Mouse (Mus musculus): ENCODE data around the gene 0610030E20Rik. TPM values are rescaled to one million over a fixed set of nuclear protein-coding genes. Genes with fewer than 3 reads are reported as not detected.

Gene 0610030E20Rik
- polyA plus RNA-seq, 1 experiment from 2014 or later, result 25.9 TPM

GRCm38 (mm10) chr6:72371571-72371970 is 24.5 kb downstream of the 0610030E20Rik start:
- no peaks in the 10 kb centered on the region for H3K9me3 ChIP-seq (replicated peaks; ENCODE audit: control insufficient read depth, low read length)
- no peak overlapping the region for H3K4me2 ChIP-seq (ENCODE audit: low read depth, low read length)
- ATAC-seq (ENCODE audit: insufficient read depth, low FRiP score), result 0 out of 2 replicates have a peak, but pooled peaks have one; percentile 10
- no peak overlapping the region for H3K4me3 ChIP-seq (replicated peaks; ENCODE audit: low read length)
- 18% methylated on average over 1 of the region's 1 CpGs for WGBS
- H3K36me3 ChIP-seq (ENCODE audit: control insufficient read depth, insufficient read depth, low read length), result no peaks in the 10 kb centered on the region
- no peaks in the 10 kb centered on the region for H3K27me3 ChIP-seq (ENCODE audit: control insufficient read depth, insufficient read depth, low read length)
- H3K27ac ChIP-seq (ENCODE audit: low read length), result peak overlapping the region; percentile 86
- H3K4me1 ChIP-seq (ENCODE audit: control insufficient read depth, insufficient read depth, low read length), result peaks cover 24% of the 10 kb centered on the region
- H3K9ac ChIP-seq (ENCODE audit: low read length), result peak overlapping the region; percentile 58; the same call in 1 of the 2 replicates

GRCm38 (mm10) chr6:72373184-72373583 is 26.1 kb downstream of the 0610030E20Rik start:
- WGBS, result 67% methylated on average over 4 of the region's 4 CpGs
- Histone ChIP-seq H3K27ac (ENCODE audit: low read length) (no peak overlapping the region), H3K4me2 (ENCODE audit: low read depth, low read length) (no peak overlapping the region), H3K4me3 (replicated peaks; ENCODE audit: low read length) (no peak overlapping the region), H3K4me1 (ENCODE audit: control insufficient read depth, insufficient read depth, low read length) (peaks cover 24% of the 10 kb centered on the region), H3K27me3 (ENCODE audit: control insufficient read depth, insufficient read depth, low read length) (no peaks in the 10 kb centered on the region), H3K9ac (ENCODE audit: low read length) (no peak overlapping the region), H3K9me3 (replicated peaks; ENCODE audit: control insufficient read depth, low read length) (no peaks in the 10 kb centered on the region), H3K36me3 (ENCODE audit: control insufficient read depth, insufficient read depth, low read length) (no peaks in the 10 kb centered on the region)
- ATAC-seq (ENCODE audit: insufficient read depth, low FRiP score), result no peak

- no peak overlapping the region for H3K27ac ChIP-seq (ENCODE audit: low read length)
- no peak overlapping the region for H3K4me2 ChIP-seq (ENCODE audit: low read depth, low read length)
- no peak overlapping the region for H3K4me3 ChIP-seq (replicated peaks; ENCODE audit: low read length)
- WGBS, result 49% methylated on average over 7 of the region's 7 CpGs
- no peak overlapping the region for H3K9ac ChIP-seq (ENCODE audit: low read length)
- no peaks in the 10 kb centered on the region for H3K9me3 ChIP-seq (replicated peaks; ENCODE audit: control insufficient read depth, low read length)
- no peaks in the 10 kb centered on the region for H3K36me3 ChIP-seq (ENCODE audit: control insufficient read depth, insufficient read depth, low read length)
- ATAC-seq (ENCODE audit: insufficient read depth, low FRiP score), result no peak; the same call in 1 of the 2 replicates
- H3K4me1 ChIP-seq (ENCODE audit: control insufficient read depth, insufficient read depth, low read length), result peaks cover 24% of the 10 kb centered on the region
- no peaks in the 10 kb centered on the region for H3K27me3 ChIP-seq (ENCODE audit: control insufficient read depth, insufficient read depth, low read length)
Measured at GRCm38 (mm10) chr6:72374206-72374605, 27.1 kb downstream of the 0610030E20Rik start.

- Histone ChIP-seq H3K4me1 (ENCODE audit: control insufficient read depth, insufficient read depth, low read length) (peaks cover 24% of the 10 kb centered on the region), H3K9ac (ENCODE audit: low read length) (no peak overlapping the region), H3K27me3 (ENCODE audit: control insufficient read depth, insufficient read depth, low read length) (no peaks in the 10 kb centered on the region), H3K4me2 (ENCODE audit: low read depth, low read length) (no peak overlapping the region), H3K4me3 (replicated peaks; ENCODE audit: low read length) (no peak overlapping the region), H3K9me3 (replicated peaks; ENCODE audit: control insufficient read depth, low read length) (no peaks in the 10 kb centered on the region), H3K36me3 (ENCODE audit: control insufficient read depth, insufficient read depth, low read length) (no peaks in the 10 kb centered on the region), H3K27ac (ENCODE audit: low read length) (no peak overlapping the region)
- 65% methylated on average over 15 of the region's 15 CpGs for WGBS
- ATAC-seq (ENCODE audit: insufficient read depth, low FRiP score), result no peak
Measured at GRCm38 (mm10) chr6:72374820-72375563, 27.9 kb downstream of the 0610030E20Rik start.

- H3K4me2 ChIP-seq (ENCODE audit: low read depth, low read length), result no peak overlapping the region; the same call in 1 of the 2 replicates
- no peak overlapping the region for H3K9ac ChIP-seq (ENCODE audit: low read length)
- peaks cover 8% of the 10 kb centered on the region; the same call in 1 of the 2 replicates for H3K4me1 ChIP-seq (ENCODE audit: control insufficient read depth, insufficient read depth, low read length)
- ATAC-seq (ENCODE audit: insufficient read depth, low FRiP score), result no peak
- H3K9me3 ChIP-seq (replicated peaks; ENCODE audit: control insufficient read depth, low read length), result no peaks in the 10 kb centered on the region
- no peaks in the 10 kb centered on the region for H3K36me3 ChIP-seq (ENCODE audit: control insufficient read depth, insufficient read depth, low read length)
- no peaks in the 10 kb centered on the region for H3K27me3 ChIP-seq (ENCODE audit: control insufficient read depth, insufficient read depth, low read length)
- no peak overlapping the region for H3K27ac ChIP-seq (ENCODE audit: low read length)
- WGBS, result 86% methylated on average over 8 of the region's 8 CpGs
- H3K4me3 ChIP-seq (replicated peaks; ENCODE audit: low read length), result no peak overlapping the region
Measured at GRCm38 (mm10) chr6:72378510-72379234, 31.6 kb downstream of the 0610030E20Rik start.

GRCm38 (mm10) chr6:72379377-72380130 is 32.4 kb downstream of the 0610030E20Rik start:
- H3K27ac ChIP-seq (ENCODE audit: low read length), result peak overlapping the region; percentile 56
- peak overlapping the region; percentile 62 for H3K4me3 ChIP-seq (replicated peaks; ENCODE audit: low read length)
- no peaks in the 10 kb centered on the region for H3K36me3 ChIP-seq (ENCODE audit: control insufficient read depth, insufficient read depth, low read length)
- no peak for ATAC-seq (ENCODE audit: insufficient read depth, low FRiP score)
- peak overlapping the region; percentile 65 for H3K4me2 ChIP-seq (ENCODE audit: low read depth, low read length)
- no peaks in the 10 kb centered on the region for H3K9me3 ChIP-seq (replicated peaks; ENCODE audit: control insufficient read depth, low read length)
- 47% methylated on average over 7 of the region's 7 CpGs for WGBS
- peaks cover 3% of the 10 kb centered on the region; the same call in 1 of the 2 replicates for H3K4me1 ChIP-seq (ENCODE audit: control insufficient read depth, insufficient read depth, low read length)
- no peaks in the 10 kb centered on the region for H3K27me3 ChIP-seq (ENCODE audit: control insufficient read depth, insufficient read depth, low read length)
- peak overlapping the region; percentile 81 for H3K9ac ChIP-seq (ENCODE audit: low read length)

GRCm38 (mm10) chr6:72380131-72380770 is 33.1 kb downstream of the 0610030E20Rik start, which contains the start of gene Vamp5:
Gene Vamp5 (minus strand): TSS chr6:72380468.
- Histone ChIP-seq H3K4me2 (ENCODE audit: low read depth, low read length) (peak within 1 kb of the TSS; percentile 65), H3K9ac (ENCODE audit: low read length) (peak within 1 kb of the TSS; percentile 81), H3K27me3 (ENCODE audit: control insufficient read depth, insufficient read depth, low read length) (no peaks in the 10 kb centered on the region), H3K4me1 (ENCODE audit: control insufficient read depth, insufficient read depth, low read length) (no peaks in the 10 kb centered on the region), H3K4me3 (replicated peaks; ENCODE audit: low read length) (peak within 1 kb of the TSS; percentile 62), H3K9me3 (replicated peaks; ENCODE audit: control insufficient read depth, low read length) (no peaks in the 10 kb centered on the region), H3K36me3 (ENCODE audit: control insufficient read depth, insufficient read depth, low read length) (peaks cover 4% of the 10 kb centered on the region; the same call in 1 of the 2 replicates), H3K27ac (ENCODE audit: low read length) (peak within 1 kb of the TSS; percentile 56)
- peak; percentile 89 for ATAC-seq (ENCODE audit: insufficient read depth, low FRiP score)
- 2% methylated on average over 49 of the region's 49 CpGs for WGBS

GRCm38 (mm10) chr6:72382494-72382893 is 35.4 kb downstream of the 0610030E20Rik start:
- WGBS, result 71% methylated on average over 6 of the region's 6 CpGs
- Histone ChIP-seq H3K4me3 (replicated peaks; ENCODE audit: low read length) (no peak overlapping the region), H3K4me1 (ENCODE audit: control insufficient read depth, insufficient read depth, low read length) (no peaks in the 10 kb centered on the region), H3K9ac (ENCODE audit: low read length) (no peak overlapping the region), H3K9me3 (replicated peaks; ENCODE audit: control insufficient read depth, low read length) (no peaks in the 10 kb centered on the region), H3K27ac (ENCODE audit: low read length) (no peak overlapping the region), H3K4me2 (ENCODE audit: low read depth, low read length) (no peak overlapping the region), H3K36me3 (ENCODE audit: control insufficient read depth, insufficient read depth, low read length) (peaks cover 9% of the 10 kb centered on the region; the same call in 1 of the 2 replicates), H3K27me3 (ENCODE audit: control insufficient read depth, insufficient read depth, low read length) (no peaks in the 10 kb centered on the region)
- no peak for ATAC-seq (ENCODE audit: insufficient read depth, low FRiP score)
